ENCODE assay signal across 21 mouse cellular contexts in the genomic region with DNA sequence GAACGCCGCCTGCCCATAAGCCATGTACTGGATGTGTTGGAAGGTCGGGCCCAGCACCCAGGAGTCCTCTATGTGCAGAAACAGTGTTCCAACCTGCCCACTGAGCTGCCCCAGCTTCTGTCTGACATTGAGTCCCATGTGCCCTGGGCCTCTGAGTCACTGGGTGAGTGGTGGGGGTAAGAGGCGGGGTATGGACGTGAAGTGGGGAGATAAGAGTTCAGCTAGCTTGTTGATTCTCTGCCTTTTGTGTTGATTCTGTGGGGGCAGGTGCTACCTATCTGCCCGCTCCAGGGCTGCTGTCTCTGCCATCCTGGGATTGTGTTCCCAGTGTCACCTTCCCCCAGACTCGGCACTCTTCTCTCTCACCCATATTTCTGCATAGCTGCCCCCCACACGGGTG. TPM values are rescaled to one million over a fixed set of nuclear protein-coding genes. Genes with fewer than 3 reads are reported as not detected.
DNase-seq lines count a peak whose midpoint lies in the region; ATAC-seq and TF ChIP-seq lines count a peak whose summit lies in the region.
"Had no signal": no experiment of that assay in that cellular context is flagged by ENCODE, and none has a peak within 500 bp of the region (broad histone marks: within the 10 kb centered on the region; RNA-seq: fewer than 3 reads in every experiment).

No protein-coding gene starts in this region.

- no peak overlapping the region for H3K4me3 ChIP-seq in lung, postnatal 0 days (ENCODE audit: low read depth, low read length)
- H3K4me3 ChIP-seq in liver, embryonic 13.5 days (replicated peaks) = no peak overlapping the region
- no peak overlapping the region for H3K4me3 ChIP-seq in hindbrain, embryonic 10.5 days
- no peak overlapping the region for H3K4me3 ChIP-seq in midbrain, embryonic 13.5 days (replicated peaks)
- H3K4me3 ChIP-seq: embryonic facial prominence, embryonic 12.5 days; forebrain, embryonic 15.5 days; heart, embryonic 10.5 days had no signal

- ATAC-seq in lung, postnatal 0 days = peak; percentile 52
- peak; percentile 56 for ATAC-seq in liver, embryonic 13.5 days (ENCODE audit: low read depth)
- ATAC-seq in megakaryocyte-erythroid progenitor cell, adult 5-6 weeks (replicated peaks; ENCODE audit: low FRiP score, low TSS enrichment, poor library complexity, severe bottlenecking) = peak; percentile 25; the same call in 1 of the 2 replicates
- ATAC-seq in midbrain, embryonic 13.5 days = no peak
- ATAC-seq: forebrain, embryonic 15.5 days had no signal

- no peak overlapping the region for H3K9ac ChIP-seq in lung, postnatal 0 days (replicated peaks; ENCODE audit: low read depth)
- H3K9ac ChIP-seq in liver, embryonic 13.5 days = no peak overlapping the region
- no peak overlapping the region for H3K9ac ChIP-seq in midbrain, embryonic 13.5 days (replicated peaks)
- H3K9ac ChIP-seq: embryonic facial prominence, embryonic 12.5 days; forebrain, embryonic 15.5 days; hindbrain, embryonic 14.5 days had no signal

- H3K9me3 ChIP-seq in lung, postnatal 0 days (ENCODE audit: low read length) = no peaks in the 10 kb centered on the region
- H3K9me3 ChIP-seq in liver, embryonic 13.5 days (replicated peaks) = no peaks in the 10 kb centered on the region
- H3K9me3 ChIP-seq in hindbrain, embryonic 10.5 days = no peaks in the 10 kb centered on the region
- H3K9me3 ChIP-seq in midbrain, embryonic 13.5 days = no peaks in the 10 kb centered on the region
- H3K9me3 ChIP-seq: embryonic facial prominence, embryonic 12.5 days; forebrain, embryonic 15.5 days; G1E; heart, embryonic 10.5 days had no signal

- WGBS in lung, postnatal 0 days = 65% methylated on average over 8 of the region's 8 CpGs
- 40% methylated on average over 8 of the region's 8 CpGs for WGBS in liver, embryonic 13.5 days (ENCODE audit: insufficient replicate concordance)
- 94% methylated on average over 8 of the region's 8 CpGs for WGBS in hindbrain, embryonic 10.5 days
- WGBS in midbrain, embryonic 13.5 days = 95% methylated on average over 8 of the region's 8 CpGs

- H3K27ac ChIP-seq in lung, postnatal 0 days (ENCODE audit: low read length) = no peak overlapping the region
- H3K27ac ChIP-seq in liver, embryonic 13.5 days = no peak overlapping the region
- H3K27ac ChIP-seq in hindbrain, embryonic 10.5 days = no peak overlapping the region
- no peak overlapping the region for H3K27ac ChIP-seq in midbrain, embryonic 13.5 days
- H3K27ac ChIP-seq: embryonic facial prominence, embryonic 12.5 days; forebrain, embryonic 15.5 days; heart, embryonic 10.5 days; hindbrain, embryonic 14.5 days had no signal

- no peaks in the 10 kb centered on the region for H3K27me3 ChIP-seq in lung, postnatal 0 days (replicated peaks; ENCODE audit: insufficient read depth, low read length)
- H3K27me3 ChIP-seq in liver, embryonic 13.5 days = no peaks in the 10 kb centered on the region
- H3K27me3 ChIP-seq in hindbrain, embryonic 10.5 days (ENCODE audit: insufficient read depth, poor library complexity, severe bottlenecking) = no peaks in the 10 kb centered on the region
- no peaks in the 10 kb centered on the region for H3K27me3 ChIP-seq in midbrain, embryonic 13.5 days
- H3K27me3 ChIP-seq: embryonic facial prominence, embryonic 12.5 days; forebrain, embryonic 15.5 days had no signal

- peaks cover 12% of the 10 kb centered on the region for H3K4me1 ChIP-seq in lung, postnatal 0 days (ENCODE audit: insufficient read depth, low read depth, low read length)
- peaks cover 44% of the 10 kb centered on the region for H3K4me1 ChIP-seq in liver, embryonic 13.5 days (replicated peaks)
- peaks cover 19% of the 10 kb centered on the region for H3K4me1 ChIP-seq in hindbrain, embryonic 10.5 days (replicated peaks)
- peaks cover 19% of the 10 kb centered on the region for H3K4me1 ChIP-seq in midbrain, embryonic 13.5 days (replicated peaks)

- no peaks in the 10 kb centered on the region for H3K36me3 ChIP-seq in lung, postnatal 0 days (ENCODE audit: insufficient read depth, low read length)
- H3K36me3 ChIP-seq in liver, embryonic 13.5 days = peaks cover 19% of the 10 kb centered on the region
- peaks cover 69% of the 10 kb centered on the region for H3K36me3 ChIP-seq in hindbrain, embryonic 10.5 days
- H3K36me3 ChIP-seq in midbrain, embryonic 13.5 days = peaks cover 62% of the 10 kb centered on the region

- TF ChIP-seq CTCF in lung, postnatal 0 days (IDR thresholded peaks at IDR 0.05) = no peak

- H3K4me2 ChIP-seq in lung, postnatal 0 days (replicated peaks; ENCODE audit: low read depth, low read length) = no peak overlapping the region
- peak overlapping the region; percentile 1; the same call in 1 of the 2 replicates for H3K4me2 ChIP-seq in liver, embryonic 13.5 days
- H3K4me2 ChIP-seq in midbrain, embryonic 13.5 days (replicated peaks) = no peak overlapping the region
- H3K4me2 ChIP-seq: embryonic facial prominence, embryonic 12.5 days; forebrain, embryonic 15.5 days; hindbrain, embryonic 14.5 days had no signal

- DNase-seq in lung, postnatal 0 days (ENCODE audit: low spot score) = peak; percentile 74
- no peak for DNase-seq in lung, postnatal 10 days
- DNase-seq in liver, embryonic 13.5 days = no peak
- no peak for DNase-seq in hindbrain, embryonic 10.5 days (ENCODE audit: low spot score)
- DNase-seq in neural tube, embryonic 10.5 days (ENCODE audit: extremely low spot score, low spot score) = no peak
- DNase-seq: adrenal gland, adult 8-10 months; adrenal gland, postnatal 36 days; cerebellum, adult 11 months; cerebellum, adult 8-10 months; cerebellum, postnatal 14 days; gastrocnemius, postnatal 36 days; heart, adult 11 months; heart, postnatal 10 days; heart, postnatal 4 days had no signal

- TF ChIP-seq EP300 in lung, postnatal 0 days (IDR thresholded peaks at IDR 0.05) = peak; percentile 27; the same call in 1 of the 2 replicates

RNA-seq across cellular contexts. Expression of gene Pla2g4b, which starts 2.8 kb away (rescaled TPM):
- 0.18 and 0.92 TPM in 2 replicates for polyA plus RNA-seq in lung, postnatal 0 days (2015; fragmentation: Nextera tagmentation; extraction: Ambion mirVana)
- 0.14 TPM in 2 replicates for polyA plus RNA-seq in liver, embryonic 13.5 days (2015; fragmentation: Nextera tagmentation; extraction: Ambion mirVana)
- 8.0 and 10.7 TPM in 2 replicates for total RNA-seq in megakaryocyte-erythroid progenitor cell, adult 5-6 weeks (2014; fragmentation: Nextera tagmentation)
- total RNA-seq in megakaryocyte-erythroid progenitor cell, adult 5-6 weeks (2017) = 1.5 and 4.7 TPM in 2 replicates
- 3.2 and 3.8 TPM in 2 replicates for polyA plus RNA-seq in hindbrain, embryonic 10.5 days (2016; fragmentation: Nextera tagmentation; extraction: Ambion mirVana)
- 4.6 and 5.4 TPM in 2 replicates for polyA plus RNA-seq in midbrain, embryonic 13.5 days (2015; fragmentation: Nextera tagmentation; extraction: Ambion mirVana)

RNA-seq across cellular contexts. Expression of gene Gm28042, which starts 3.1 kb away (rescaled TPM):
- 0.69 and 0.70 TPM in 2 replicates for polyA plus RNA-seq in lung, postnatal 0 days (2015; fragmentation: Nextera tagmentation; extraction: Ambion mirVana)
- polyA plus RNA-seq in liver, embryonic 13.5 days (2015; fragmentation: Nextera tagmentation; extraction: Ambion mirVana) = 0.35 and 0.46 TPM in 2 replicates
- total RNA-seq in megakaryocyte-erythroid progenitor cell, adult 5-6 weeks (2014; fragmentation: Nextera tagmentation) = 1.3 and 3.8 TPM in 2 replicates
- total RNA-seq in megakaryocyte-erythroid progenitor cell, adult 5-6 weeks (2017) = 0.30 TPM in 1 of 2 replicates, not detected in the other
- 3.3 and 6.0 TPM in 2 replicates for polyA plus RNA-seq in hindbrain, embryonic 10.5 days (2016; fragmentation: Nextera tagmentation; extraction: Ambion mirVana)
- 5.7 and 5.8 TPM in 2 replicates for polyA plus RNA-seq in midbrain, embryonic 13.5 days (2015; fragmentation: Nextera tagmentation; extraction: Ambion mirVana)

RNA-seq across cellular contexts. Expression of gene Jmjd7, which starts 3.1 kb away (rescaled TPM):
- polyA plus RNA-seq in lung, postnatal 0 days (2015; fragmentation: Nextera tagmentation; extraction: Ambion mirVana) = 18.1 and 22.6 TPM in 2 replicates
- 7.2 and 8.2 TPM in 2 replicates for polyA plus RNA-seq in liver, embryonic 13.5 days (2015; fragmentation: Nextera tagmentation; extraction: Ambion mirVana)
- 11.9 and 30.3 TPM in 2 replicates for total RNA-seq in megakaryocyte-erythroid progenitor cell, adult 5-6 weeks (2014; fragmentation: Nextera tagmentation)
- total RNA-seq in megakaryocyte-erythroid progenitor cell, adult 5-6 weeks (2017) = 4.2 and 15.8 TPM in 2 replicates
- 24.2 and 25.1 TPM in 2 replicates for polyA plus RNA-seq in hindbrain, embryonic 10.5 days (2016; fragmentation: Nextera tagmentation; extraction: Ambion mirVana)
- polyA plus RNA-seq in midbrain, embryonic 13.5 days (2015; fragmentation: Nextera tagmentation; extraction: Ambion mirVana) = 26.0 and 26.5 TPM in 2 replicates

RNA-seq across cellular contexts. Expression of gene Mapkbp1, which starts 57.9 kb away (rescaled TPM):
- 2.5 and 2.6 TPM in 2 replicates for polyA plus RNA-seq in lung, postnatal 0 days (2015; fragmentation: Nextera tagmentation; extraction: Ambion mirVana)
- polyA plus RNA-seq in liver, embryonic 13.5 days (2015; fragmentation: Nextera tagmentation; extraction: Ambion mirVana) = 0.28 and 0.57 TPM in 2 replicates
- 4.5 and 5.0 TPM in 2 replicates for total RNA-seq in megakaryocyte-erythroid progenitor cell, adult 5-6 weeks (2014; fragmentation: Nextera tagmentation)
- 2.8 and 6.7 TPM in 2 replicates for total RNA-seq in megakaryocyte-erythroid progenitor cell, adult 5-6 weeks (2017)
- polyA plus RNA-seq in hindbrain, embryonic 10.5 days (2016; fragmentation: Nextera tagmentation; extraction: Ambion mirVana) = 4.0 and 4.1 TPM in 2 replicates
- 5.3 and 6.0 TPM in 2 replicates for polyA plus RNA-seq in midbrain, embryonic 13.5 days (2015; fragmentation: Nextera tagmentation; extraction: Ambion mirVana)
